Mouse (Mus musculus) MEL (cell line): ENCODE data around the gene Ankub1. TPM values are rescaled to one million over a fixed set of nuclear protein-coding genes. Genes with fewer than 3 reads are reported as not detected.

Experiments
- polyA plus RNA-seq, 2 experiments: library from polyadenylated mRNA; stranded (reverse) in 1 of 2; unstranded in 1 of 2; fragments of >175 nt in 1 of 2; fragments of >200 nt in 1 of 2; gene quantifications; 2 replicates each; pipeline versions ENCODE4 v1.2.1 to v1.2.4; 2012; ENCODE audit warnings: low replicate concordance in 2 of 2, low read depth in 1 of 2; ENCODE audit not compliant: insufficient read length in 2 of 2, insufficient read depth in 1 of 2, missing spikeins in 1 of 2
- total RNA-seq: library from RNA; depleted of rRNA; stranded (reverse); fragments of 300-350 nt; gene quantifications from 2 replicates; pipeline ENCODE4 v1.2.3, GENCODE M21; 2012; rRNA removed

Gene Ankub1
- total and polyA plus RNA-seq, 3 experiments: not detected

Other genes with a start within 250 kb of the Ankub1 start
- not detected in 2 replicates for gene Wwtr1, start 116.9 kb downstream of the Ankub1 start, total RNA-seq
- not detected for gene Wwtr1, start 116.9 kb downstream of the Ankub1 start, polyA plus RNA-seq
- gene Commd2, start 41.1 kb downstream of the Ankub1 start, total RNA-seq: 46.6 and 47.7 TPM in 2 replicates
- 10 to 100 TPM in 1 of 2 experiments, not detected in 1; 61.6 TPM for gene Commd2, start 41.1 kb downstream of the Ankub1 start, polyA plus RNA-seq
- gene Rnf13, start 43.3 kb upstream of the Ankub1 start, total RNA-seq: 16.4 and 18.8 TPM in 2 replicates
- gene Rnf13, start 43.3 kb upstream of the Ankub1 start, polyA plus RNA-seq: 10 to 100 TPM in 1 of 2 experiments, not detected in 1; 26.1 TPM
- 1.9 and 4.4 TPM in 2 replicates for gene Pfn2, start 155.3 kb upstream of the Ankub1 start, total RNA-seq
- gene Pfn2, start 155.3 kb upstream of the Ankub1 start, polyA plus RNA-seq: 1 to 10 TPM in 1 of 2 experiments, not detected in 1; 4.4 TPM